Mouse (Mus musculus): Measurements from ENCODE around the gene Ube2d3. TPM values are rescaled to one million over a fixed set of nuclear protein-coding genes. Genes with fewer than 3 reads are reported as not detected.

Ube2d3 gene
- polyA plus RNA-seq, 1 experiment from 2014 or later: 447 TPM

DNA sequence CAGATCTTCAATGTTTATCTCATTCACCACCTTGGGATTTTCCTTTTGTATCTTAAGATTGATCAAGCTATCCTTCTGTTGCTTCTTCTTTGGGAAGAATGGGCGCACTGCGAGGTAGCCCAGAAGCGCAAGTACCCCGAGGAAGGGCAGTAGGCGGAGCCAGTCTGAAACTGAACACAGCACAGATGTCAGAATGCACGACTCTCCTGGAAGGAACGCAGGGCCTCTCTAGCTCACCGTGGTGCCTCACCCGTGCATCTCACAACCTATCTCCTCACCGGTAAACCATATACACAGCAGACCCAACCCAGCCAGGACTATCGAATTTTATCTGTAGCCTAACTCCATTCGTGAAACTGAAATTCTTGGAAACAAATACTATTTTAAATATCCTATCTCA is 26.9 kb upstream of the Ube2d3 start:
- H3K27ac ChIP-seq (ENCODE audit: poor library complexity, severe bottlenecking): peak overlapping the region; percentile 60
- peaks cover 36% of the 10 kb centered on the region for H3K4me1 ChIP-seq (replicated peaks)
- no peak overlapping the region for H3K9ac ChIP-seq
- no peak overlapping the region for H3K4me2 ChIP-seq
- peaks cover 4% of the 10 kb centered on the region for H3K9me3 ChIP-seq (replicated peaks)
- no peak overlapping the region for H3K4me3 ChIP-seq
- peaks cover 27% of the 10 kb centered on the region for H3K36me3 ChIP-seq
- 62% methylated on average over 12 of the region's 12 CpGs for WGBS
- no peak for ATAC-seq (ENCODE audit: insufficient number of reproducible peaks, low FRiP score)
- no peaks in the 10 kb centered on the region for H3K27me3 ChIP-seq (replicated peaks)

DNA sequence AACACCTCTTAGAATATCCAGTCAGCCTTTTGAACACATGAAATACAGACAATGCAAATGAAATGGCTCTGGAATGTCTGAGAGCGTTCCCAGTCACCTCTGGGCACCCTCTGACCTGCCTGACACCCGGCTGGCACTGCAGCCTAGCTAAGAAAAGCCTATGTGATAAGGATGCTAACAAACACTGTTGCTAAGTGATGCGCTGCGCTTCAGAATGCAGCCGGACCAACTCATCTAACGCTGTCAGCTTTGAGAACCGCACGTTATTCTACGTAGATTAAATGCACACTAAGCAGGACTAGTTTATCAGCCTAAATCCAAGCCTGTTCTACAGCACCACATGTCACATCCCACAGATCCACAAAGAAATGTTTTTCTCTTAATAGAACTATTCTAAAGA is 26.1 kb upstream of the Ube2d3 start:
- Histone ChIP-seq H3K4me1 (replicated peaks) (peaks cover 36% of the 10 kb centered on the region), H3K4me2 (peak overlapping the region; percentile 53), H3K4me3 (no peak overlapping the region), H3K27me3 (replicated peaks) (no peaks in the 10 kb centered on the region), H3K36me3 (peaks cover 26% of the 10 kb centered on the region), H3K9ac (peak overlapping the region; percentile 30; the same call in 1 of the 2 replicates), H3K9me3 (replicated peaks) (peaks cover 4% of the 10 kb centered on the region), H3K27ac (ENCODE audit: poor library complexity, severe bottlenecking) (peak overlapping the region; percentile 65)
- ATAC-seq (ENCODE audit: insufficient number of reproducible peaks, low FRiP score): peak; percentile 77; the same call in 1 of the 2 replicates
- WGBS: 22% methylated on average over 9 of the region's 9 CpGs

DNA sequence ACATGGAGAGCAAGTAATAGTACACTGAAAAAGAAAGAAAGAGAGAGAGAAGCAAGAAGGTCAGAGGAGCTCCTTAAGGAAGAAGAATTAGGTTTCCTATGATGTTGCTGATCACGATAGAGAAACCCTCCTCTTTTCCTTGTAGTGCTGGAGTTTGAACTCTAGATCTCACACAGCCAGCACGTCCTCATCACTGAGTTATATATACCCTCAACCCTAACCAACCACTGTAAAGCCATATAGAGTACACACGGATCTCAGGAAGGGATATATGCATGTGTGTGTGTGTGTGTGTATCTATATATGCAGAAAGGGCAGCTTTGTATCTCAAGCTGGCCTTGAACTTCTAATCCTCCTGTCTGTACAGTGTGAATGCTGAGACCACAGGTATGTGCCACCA is 20.7 kb upstream of the Ube2d3 start:
- 81% methylated on average over 3 of the region's 3 CpGs for WGBS
- Histone ChIP-seq H3K27me3 (replicated peaks) (no peaks in the 10 kb centered on the region), H3K4me3 (no peak overlapping the region)

DNA sequence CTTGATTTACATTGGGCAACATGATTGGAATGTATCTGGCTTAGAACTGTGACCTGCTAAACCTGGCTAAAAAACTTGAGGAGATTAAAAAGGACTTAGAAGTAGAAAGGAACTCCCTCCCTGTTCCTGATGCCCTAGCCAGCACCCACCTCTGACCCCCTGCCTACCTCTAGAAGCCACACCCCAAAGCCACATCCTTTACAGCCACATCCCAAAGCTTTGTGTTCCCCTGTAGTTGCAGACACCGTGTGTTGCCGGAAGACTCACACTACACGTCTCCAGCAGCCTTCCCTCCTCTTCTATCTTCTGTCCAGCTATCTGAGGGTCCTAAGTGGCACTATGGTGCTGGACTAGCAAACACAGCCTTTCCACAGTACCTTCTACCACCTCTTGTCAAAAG is 20.1 kb upstream of the Ube2d3 start:
- H3K27me3 ChIP-seq (replicated peaks): no peaks in the 10 kb centered on the region
- peaks cover 7% of the 10 kb centered on the region for H3K36me3 ChIP-seq
- H3K4me1 ChIP-seq (replicated peaks): peaks cover 33% of the 10 kb centered on the region
- H3K9me3 ChIP-seq (replicated peaks): no peaks in the 10 kb centered on the region
- H3K4me3 ChIP-seq: no peak overlapping the region
- WGBS: 64% methylated on average over 3 of the region's 3 CpGs
- no peak for ATAC-seq (ENCODE audit: insufficient number of reproducible peaks, low FRiP score)
- no peak overlapping the region for H3K9ac ChIP-seq
- H3K27ac ChIP-seq (ENCODE audit: poor library complexity, severe bottlenecking): no peak overlapping the region
- H3K4me2 ChIP-seq: no peak overlapping the region

More for the DNA sequence above, 20.7 kb upstream of the Ube2d3 start:
- Histone ChIP-seq H3K4me2 (no peak overlapping the region), H3K36me3 (peaks cover 7% of the 10 kb centered on the region), H3K9me3 (replicated peaks) (no peaks in the 10 kb centered on the region), H3K4me1 (replicated peaks) (peaks cover 36% of the 10 kb centered on the region), H3K9ac (no peak overlapping the region), H3K27ac (ENCODE audit: poor library complexity, severe bottlenecking) (no peak overlapping the region)
- ATAC-seq (ENCODE audit: insufficient number of reproducible peaks, low FRiP score): no peak

DNA sequence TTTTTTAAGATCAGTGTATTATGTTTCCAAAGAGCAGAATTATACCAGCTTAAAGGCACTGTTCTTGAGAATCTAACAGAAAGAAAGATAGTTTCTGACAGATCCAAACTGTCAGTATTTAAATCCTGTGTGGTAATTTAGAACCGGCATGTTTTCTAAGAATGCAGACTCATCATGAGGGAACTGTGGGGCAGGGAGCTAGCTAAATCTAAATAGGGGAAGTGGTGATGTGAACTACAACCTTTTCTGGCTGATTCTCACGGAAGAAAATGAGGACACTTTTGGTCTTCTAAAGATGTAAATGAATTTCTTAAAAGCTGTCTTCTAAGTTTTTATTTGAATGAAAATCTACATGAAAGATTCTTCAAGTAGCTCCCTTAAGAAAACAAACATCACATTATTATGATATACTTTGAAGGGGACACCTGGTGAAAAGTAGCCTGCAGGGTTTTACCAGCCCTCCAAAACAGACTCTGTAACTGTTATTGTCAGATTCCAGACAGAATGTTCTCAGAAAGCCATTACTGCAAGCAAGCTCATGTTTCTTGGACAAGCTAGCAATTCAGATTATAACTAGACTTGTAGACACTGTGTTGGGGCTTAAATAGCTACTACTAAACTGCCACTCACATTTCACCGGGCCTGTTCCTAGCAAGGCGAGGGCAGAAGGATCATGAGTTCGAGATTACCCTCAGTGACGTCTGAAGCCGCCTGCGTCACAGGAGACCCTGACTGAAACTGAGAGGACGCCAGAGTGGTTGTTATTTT is 17.2 kb upstream of the Ube2d3 start:
- peaks cover 11% of the 10 kb centered on the region; the same call in 1 of the 2 replicates for H3K4me1 ChIP-seq (replicated peaks)
- H3K4me3 ChIP-seq: no peak overlapping the region
- H3K27ac ChIP-seq (ENCODE audit: poor library complexity, severe bottlenecking): no peak overlapping the region
- H3K27me3 ChIP-seq (replicated peaks): no peaks in the 10 kb centered on the region
- H3K4me2 ChIP-seq: no peak overlapping the region
- WGBS: 85% methylated on average over 9 of the region's 9 CpGs
- H3K9ac ChIP-seq: no peak overlapping the region
- H3K9me3 ChIP-seq (replicated peaks): no peaks in the 10 kb centered on the region
- peaks cover 7% of the 10 kb centered on the region for H3K36me3 ChIP-seq
- no peak for ATAC-seq (ENCODE audit: insufficient number of reproducible peaks, low FRiP score)

DNA sequence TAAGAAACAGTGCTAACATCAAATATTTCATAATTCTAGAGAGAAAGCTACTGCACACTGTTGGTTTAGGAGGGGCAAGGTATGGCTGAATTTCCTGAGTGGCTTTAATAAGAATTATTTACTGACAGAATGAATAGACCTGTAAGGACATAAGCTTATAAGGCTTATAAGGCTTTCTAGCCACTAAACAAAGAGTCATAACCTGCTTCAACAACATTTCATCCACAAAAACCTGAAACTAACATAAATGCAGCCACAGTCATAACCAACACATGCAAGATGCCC is 16.7 kb upstream of the Ube2d3 start:
- H3K4me3 ChIP-seq: no peak overlapping the region
- peaks cover 5% of the 10 kb centered on the region for H3K36me3 ChIP-seq
- no peak overlapping the region for H3K9ac ChIP-seq
- H3K27ac ChIP-seq (ENCODE audit: poor library complexity, severe bottlenecking): no peak overlapping the region
- no peaks in the 10 kb centered on the region for H3K9me3 ChIP-seq (replicated peaks)
- no peak for ATAC-seq (ENCODE audit: insufficient number of reproducible peaks, low FRiP score)
- peaks cover 11% of the 10 kb centered on the region; the same call in 1 of the 2 replicates for H3K4me1 ChIP-seq (replicated peaks)
- H3K27me3 ChIP-seq (replicated peaks): no peaks in the 10 kb centered on the region
- H3K4me2 ChIP-seq: no peak overlapping the region

DNA sequence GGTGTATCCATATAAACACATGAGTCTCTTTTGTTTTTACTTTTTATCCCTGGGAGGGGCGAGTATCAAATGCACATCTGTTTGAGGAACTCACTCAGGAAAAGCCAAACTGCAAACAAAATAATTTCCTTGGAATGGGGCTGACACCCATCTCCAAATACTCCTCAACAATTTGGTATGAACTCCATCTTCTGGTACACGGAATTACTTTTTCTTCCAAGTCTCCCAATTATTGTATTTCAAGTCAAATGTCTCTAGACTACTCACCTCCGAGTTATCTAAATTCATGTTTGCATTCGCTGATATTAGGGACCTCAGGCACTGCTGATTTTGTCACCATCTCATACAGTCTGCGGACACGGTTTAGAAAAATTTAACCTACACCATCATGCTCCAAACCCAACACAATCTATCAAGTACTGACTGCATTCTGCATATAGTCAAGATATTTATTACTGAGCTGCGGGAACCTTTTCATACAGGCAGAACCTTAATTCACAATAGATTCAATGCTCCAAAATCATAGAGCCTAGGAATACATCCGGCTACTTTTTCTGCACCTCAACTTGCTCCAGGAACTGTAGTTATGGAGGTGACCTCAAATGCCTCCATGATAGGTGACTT is 15.6 kb upstream of the Ube2d3 start:
- H3K4me1 ChIP-seq (replicated peaks): peaks cover 11% of the 10 kb centered on the region; the same call in 1 of the 2 replicates
- H3K4me2 ChIP-seq: peak overlapping the region; percentile 67
- H3K27ac ChIP-seq (ENCODE audit: poor library complexity, severe bottlenecking): peak overlapping the region; percentile 89
- H3K4me3 ChIP-seq: peak overlapping the region; percentile 63
- no peaks in the 10 kb centered on the region for H3K27me3 ChIP-seq (replicated peaks)
- WGBS: 20% methylated on average over 8 of the region's 8 CpGs
- no peaks in the 10 kb centered on the region for H3K9me3 ChIP-seq (replicated peaks)
- no peaks in the 10 kb centered on the region for H3K36me3 ChIP-seq
- no peak for ATAC-seq (ENCODE audit: insufficient number of reproducible peaks, low FRiP score)
- H3K9ac ChIP-seq: peak overlapping the region; percentile 86

DNA sequence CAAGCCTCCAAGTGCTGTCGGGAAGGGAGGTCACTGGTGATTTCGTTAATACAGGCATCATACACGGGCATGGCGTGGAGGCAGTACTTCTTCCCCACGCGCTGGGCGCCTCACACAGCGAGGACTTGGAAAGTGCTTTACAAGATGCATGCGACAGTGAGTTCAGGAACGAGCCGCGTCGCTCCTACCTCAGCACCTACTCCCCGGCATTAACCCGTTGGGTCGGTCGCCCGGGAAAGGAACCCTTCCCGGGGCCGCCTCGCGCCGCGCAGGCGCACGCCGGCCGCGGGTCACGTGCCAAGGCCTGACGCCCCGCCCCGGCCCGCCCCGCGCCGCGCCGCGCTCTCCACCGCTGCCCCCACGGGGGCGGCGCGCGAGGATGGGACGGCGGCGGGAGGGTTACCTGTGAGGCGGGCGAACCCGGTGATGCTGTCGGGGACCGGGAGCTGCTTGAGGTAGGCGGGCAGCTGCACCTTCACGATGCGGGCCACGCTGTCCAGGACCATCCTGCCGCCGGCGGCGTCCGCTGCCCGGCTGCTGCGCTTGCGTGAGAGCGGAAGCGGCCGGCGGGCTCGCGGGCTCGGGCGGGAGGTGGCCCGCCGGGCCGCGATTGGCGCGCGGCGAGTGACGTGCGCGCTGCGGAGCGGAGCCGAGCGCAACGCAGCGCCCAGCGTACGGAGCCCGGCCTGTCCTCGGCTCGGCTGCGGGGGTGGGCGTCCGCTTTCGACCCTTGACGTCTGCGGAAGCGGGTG is 14.9 kb upstream of the Ube2d3 start:
- peaks cover 8% of the 10 kb centered on the region; the same call in 1 of the 2 replicates for H3K4me1 ChIP-seq (replicated peaks)
- H3K4me3 ChIP-seq: peak overlapping the region; percentile 63
- 0 out of 2 replicates have a peak, but pooled peaks cover 4% of the 10 kb centered on the region for H3K36me3 ChIP-seq
- H3K4me2 ChIP-seq: peak overlapping the region; percentile 67
- under 1% methylated on average over 94 of the region's 103 CpGs for WGBS
- peak overlapping the region; percentile 86 for H3K9ac ChIP-seq
- no peaks in the 10 kb centered on the region for H3K27me3 ChIP-seq (replicated peaks)
- ATAC-seq (ENCODE audit: insufficient number of reproducible peaks, low FRiP score): peak; percentile 99
- peak overlapping the region; percentile 89 for H3K27ac ChIP-seq (ENCODE audit: poor library complexity, severe bottlenecking)
- no peaks in the 10 kb centered on the region for H3K9me3 ChIP-seq (replicated peaks)

DNA sequence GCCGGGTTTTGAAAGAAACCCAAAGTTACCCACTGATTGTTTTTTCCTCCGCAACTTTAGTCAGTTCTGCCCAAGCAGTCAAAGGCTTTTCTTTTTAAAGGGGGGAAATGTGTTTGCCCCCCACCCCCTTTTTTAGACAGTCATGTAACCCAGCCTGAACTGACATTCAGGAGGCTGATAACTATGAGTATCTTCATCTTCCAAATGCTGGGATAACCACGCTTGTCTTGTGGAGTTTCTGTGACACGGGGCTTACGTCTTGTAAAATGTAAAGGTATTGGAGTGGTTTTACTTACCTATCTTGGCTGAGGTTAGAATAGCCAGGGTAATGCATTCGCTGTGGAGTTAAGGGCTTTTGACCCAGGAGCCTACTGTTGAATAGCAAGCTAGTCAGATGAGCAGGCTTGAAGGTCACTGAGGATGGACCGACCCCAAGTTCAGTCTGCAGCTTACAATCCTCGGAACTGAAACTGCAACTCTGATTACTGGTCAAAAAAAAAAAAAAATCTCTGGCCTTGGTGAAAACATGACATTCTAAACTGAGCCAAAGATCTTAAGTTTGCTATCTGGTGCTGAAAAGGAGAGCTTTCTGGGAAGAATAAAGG is 14.2 kb upstream of the Ube2d3 start, which contains the start of gene Cisd2:
TSS of gene Cisd2 (minus strand) at position 318 of the 605 bp plus-strand sequence.
- Histone ChIP-seq H3K27me3 (replicated peaks) (no peaks in the 10 kb centered on the region), H3K9ac (peak within 1 kb of the TSS; percentile 86), H3K9me3 (replicated peaks) (no peaks in the 10 kb centered on the region), H3K27ac (ENCODE audit: poor library complexity, severe bottlenecking) (peak within 1 kb of the TSS; percentile 89), H3K4me1 (replicated peaks) (0 out of 2 replicates have a peak, but pooled peaks cover 8% of the 10 kb centered on the region), H3K4me2 (peak within 1 kb of the TSS; percentile 67), H3K4me3 (peak within 1 kb of the TSS; percentile 63), H3K36me3 (0 out of 2 replicates have a peak, but pooled peaks cover 4% of the 10 kb centered on the region)
- WGBS: under 1% methylated on average over 8 of the region's 8 CpGs
- ATAC-seq (ENCODE audit: insufficient number of reproducible peaks, low FRiP score): no peak; the same call in 1 of the 2 replicates

DNA sequence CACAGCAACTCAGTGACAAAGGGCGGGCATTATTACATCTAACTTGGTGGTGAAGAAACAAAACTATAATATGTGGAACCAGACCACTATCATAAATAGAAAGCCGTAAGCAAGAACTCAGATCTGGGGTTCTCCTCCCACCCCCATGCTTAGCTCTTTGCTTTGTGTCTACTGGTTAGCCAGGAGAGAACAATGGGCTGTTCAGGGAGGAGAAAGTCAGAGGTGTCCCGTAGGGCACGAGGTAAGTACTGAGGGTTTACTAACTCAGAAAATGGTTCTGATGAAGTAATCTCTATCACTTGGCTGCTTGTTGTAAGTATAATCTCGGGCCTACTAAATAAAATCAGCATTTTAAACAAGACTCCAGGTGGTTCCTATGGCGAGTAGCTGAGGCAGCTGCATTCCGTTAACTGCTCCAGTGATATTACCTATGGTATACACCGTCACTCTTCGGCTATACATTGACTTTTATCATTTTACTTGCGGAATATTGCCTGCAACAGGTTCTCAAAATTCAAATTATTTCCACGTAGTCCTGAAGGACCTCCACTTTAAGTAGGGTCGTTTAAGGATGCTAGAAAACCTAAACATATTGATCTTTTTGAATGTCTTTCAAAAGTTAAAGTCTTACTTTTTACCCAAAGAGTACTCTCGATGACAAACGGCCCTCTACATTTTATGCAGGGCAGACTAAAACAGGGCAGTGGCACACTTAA is 890 bp upstream of the Ube2d3 start:
- Histone ChIP-seq H3K9ac (peak overlapping the region; percentile 73), H3K9me3 (replicated peaks) (no peaks in the 10 kb centered on the region), H3K4me1 (replicated peaks) (peaks cover 7% of the 10 kb centered on the region; the same call in 1 of the 2 replicates), H3K4me2 (peak overlapping the region; percentile 69), H3K27ac (ENCODE audit: poor library complexity, severe bottlenecking) (peak overlapping the region; percentile 100), H3K4me3 (peak overlapping the region; percentile 83), H3K36me3 (peaks cover 3% of the 10 kb centered on the region; the same call in 1 of the 2 replicates), H3K27me3 (replicated peaks) (no peaks in the 10 kb centered on the region)
- ATAC-seq (ENCODE audit: insufficient number of reproducible peaks, low FRiP score): no peak
- WGBS: 55% methylated on average over 14 of the region's 14 CpGs
